Mouse (Mus musculus): ENCODE measurements around the gene 4930469K13Rik. TPM values are rescaled to one million over a fixed set of nuclear protein-coding genes. Genes with fewer than 3 reads are reported as not detected.

4930469K13Rik gene
- total RNA-seq, 2 experiments from 2014 or later, result not detected

DNA sequence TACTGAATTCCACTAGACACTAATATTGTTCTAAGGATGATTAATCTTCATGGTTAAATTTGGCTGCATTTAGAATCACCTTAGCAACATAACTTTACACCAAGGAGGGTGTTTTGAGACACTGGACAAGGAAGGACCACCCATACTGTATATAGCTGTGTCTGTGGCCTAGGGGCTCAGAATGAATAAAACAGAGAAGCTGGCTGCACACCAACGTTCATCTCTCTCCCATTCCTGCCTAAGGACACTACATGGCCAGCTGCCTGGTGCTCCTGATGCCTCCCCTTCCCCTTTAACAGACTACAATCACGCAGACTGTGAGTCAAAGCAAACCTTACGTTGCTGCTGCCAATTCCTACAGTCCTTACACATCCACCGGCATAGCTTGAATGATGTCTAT lies 142.4 kb downstream of the 4930469K13Rik start:
- Histone ChIP-seq H3K27ac (no peak overlapping the region), H3K4me3 (no peak overlapping the region)
- no peak for DNase-seq (ENCODE audit: low spot score in 2 of 2)
- TF ChIP-seq CTCF (conservative IDR thresholded peaks at IDR 0.05), result no peak

DNA sequence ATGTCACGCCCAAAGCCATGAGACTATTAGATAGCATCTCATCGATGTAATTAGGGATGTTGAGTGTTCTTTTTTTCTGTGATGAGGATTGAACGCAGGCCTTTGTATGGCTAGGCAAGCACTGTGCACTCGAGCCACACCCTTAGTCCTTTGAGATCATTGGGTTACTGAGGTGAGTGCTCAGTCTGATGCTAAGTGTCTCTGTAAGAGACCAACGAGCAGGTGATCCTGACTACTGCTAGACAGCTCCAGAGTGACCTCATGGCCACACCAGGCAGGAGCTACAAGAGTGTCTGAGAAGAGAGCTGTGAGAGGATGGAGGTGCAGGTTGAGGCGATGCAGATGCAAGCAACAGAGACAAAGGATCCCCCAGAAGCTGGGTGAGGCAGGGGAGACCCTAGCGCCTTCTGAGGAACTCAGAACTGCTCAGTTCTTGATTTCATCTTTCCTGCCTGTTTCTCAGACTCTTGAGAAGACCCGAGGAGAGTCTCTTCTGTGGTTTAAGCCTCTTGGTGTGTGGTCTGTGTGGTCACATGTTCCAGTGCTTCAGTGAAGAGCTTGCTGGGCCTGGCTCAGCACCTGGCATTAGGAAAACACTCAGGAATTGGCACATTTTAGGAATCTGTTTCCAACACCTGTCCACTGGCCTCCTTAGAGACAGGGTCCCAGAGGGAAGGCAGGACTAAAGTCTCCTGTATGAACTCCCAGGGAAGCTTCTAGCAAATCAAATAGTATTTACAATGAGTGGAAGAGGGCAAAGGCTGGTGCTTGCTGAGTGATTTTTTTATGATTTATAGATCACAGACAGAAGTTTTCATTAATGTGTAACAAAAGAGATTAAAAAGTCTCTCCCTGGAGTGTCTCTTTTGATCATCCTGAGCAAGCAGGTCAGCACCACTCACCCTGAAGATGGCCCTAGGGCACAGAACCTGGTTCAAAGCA lies 146.4 kb downstream of the 4930469K13Rik start:
- no peak for TF ChIP-seq CTCF (conservative IDR thresholded peaks at IDR 0.05)
- Histone ChIP-seq H3K4me3 (no peak overlapping the region), H3K27ac (no peak overlapping the region)
- DNase-seq (ENCODE audit: low spot score in 2 of 2), result no peak

DNA sequence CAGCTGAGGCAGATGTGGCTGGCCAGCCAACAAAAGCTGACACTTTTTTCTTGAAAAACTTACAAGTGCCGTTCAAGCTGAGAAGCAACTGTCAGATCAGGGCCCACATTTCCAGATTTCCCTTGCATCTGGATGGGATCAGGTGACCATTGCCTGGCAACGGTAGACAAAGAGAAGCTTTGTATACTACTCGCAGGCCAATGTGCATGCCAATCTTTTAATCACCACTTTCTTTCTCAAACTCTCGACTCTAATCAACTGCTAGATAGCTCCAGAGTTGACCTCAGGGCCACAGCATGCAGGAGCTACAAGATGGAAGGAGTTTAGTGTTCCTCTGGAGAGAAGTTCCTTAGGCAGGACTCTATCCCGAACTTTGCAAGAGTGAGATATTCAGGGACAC lies 147.2 kb downstream of the 4930469K13Rik start:
- TF ChIP-seq CTCF (conservative IDR thresholded peaks at IDR 0.05), result no peak
- Histone ChIP-seq H3K4me3 (no peak overlapping the region), H3K27ac (no peak overlapping the region)
- no peak for DNase-seq (ENCODE audit: low spot score in 2 of 2)

DNA sequence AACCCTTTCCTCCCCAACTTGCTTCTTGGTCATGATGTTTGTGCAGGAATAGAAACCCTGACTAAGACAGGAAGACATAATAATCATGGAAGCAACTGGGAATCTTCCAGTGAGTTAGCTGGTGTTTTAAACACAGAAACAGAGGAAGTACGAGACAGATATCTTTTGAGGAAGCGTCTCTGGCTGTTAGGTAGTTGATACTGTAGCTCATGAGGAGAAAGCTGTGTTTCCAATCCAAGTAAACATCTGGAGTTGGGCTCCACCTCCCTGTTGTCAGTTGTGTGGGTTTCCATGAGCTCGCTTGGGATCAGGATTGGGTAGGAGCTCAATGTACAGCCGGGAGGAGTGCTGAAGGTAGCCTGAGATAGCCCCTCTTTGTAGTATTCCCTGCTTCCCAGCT lies 151.9 kb downstream of the 4930469K13Rik start:
- no peak overlapping the region for H3K27ac ChIP-seq
- no peak overlapping the region for H3K4me3 ChIP-seq
- TF ChIP-seq CTCF (conservative IDR thresholded peaks at IDR 0.05), result no peak
- no peak for DNase-seq (ENCODE audit: low spot score in 2 of 2)

DNA sequence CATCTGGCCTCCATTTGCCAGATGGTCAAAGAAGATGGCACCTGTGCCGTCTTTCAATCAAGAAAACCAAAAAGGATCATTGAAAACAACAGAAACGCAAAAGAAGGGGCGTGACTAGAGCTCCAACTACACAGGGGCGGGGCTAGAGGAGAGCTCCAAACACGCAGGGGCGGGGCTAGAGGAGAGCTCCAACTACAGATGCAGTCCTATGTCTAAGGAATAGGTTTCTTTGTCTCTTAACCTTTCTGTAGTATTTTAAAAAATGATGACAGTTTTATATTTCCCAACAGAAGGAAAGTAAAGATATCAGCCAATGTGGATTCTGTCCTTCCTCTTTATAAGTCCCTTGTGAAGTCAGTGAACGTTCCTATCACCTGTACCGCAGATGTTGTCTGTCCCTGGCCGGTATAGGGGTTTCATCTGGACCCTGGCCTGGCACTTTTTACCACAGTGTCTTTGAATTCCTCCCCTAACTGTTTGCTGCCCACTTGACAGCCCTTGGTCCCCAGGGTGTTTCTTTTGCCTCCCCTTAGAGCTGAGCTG lies 153.5 kb downstream of the 4930469K13Rik start:
- Histone ChIP-seq H3K27ac (no peak overlapping the region), H3K4me3 (no peak overlapping the region)
- DNase-seq (ENCODE audit: low spot score in 2 of 2), result no peak
- no peak for TF ChIP-seq CTCF (conservative IDR thresholded peaks at IDR 0.05)

DNA sequence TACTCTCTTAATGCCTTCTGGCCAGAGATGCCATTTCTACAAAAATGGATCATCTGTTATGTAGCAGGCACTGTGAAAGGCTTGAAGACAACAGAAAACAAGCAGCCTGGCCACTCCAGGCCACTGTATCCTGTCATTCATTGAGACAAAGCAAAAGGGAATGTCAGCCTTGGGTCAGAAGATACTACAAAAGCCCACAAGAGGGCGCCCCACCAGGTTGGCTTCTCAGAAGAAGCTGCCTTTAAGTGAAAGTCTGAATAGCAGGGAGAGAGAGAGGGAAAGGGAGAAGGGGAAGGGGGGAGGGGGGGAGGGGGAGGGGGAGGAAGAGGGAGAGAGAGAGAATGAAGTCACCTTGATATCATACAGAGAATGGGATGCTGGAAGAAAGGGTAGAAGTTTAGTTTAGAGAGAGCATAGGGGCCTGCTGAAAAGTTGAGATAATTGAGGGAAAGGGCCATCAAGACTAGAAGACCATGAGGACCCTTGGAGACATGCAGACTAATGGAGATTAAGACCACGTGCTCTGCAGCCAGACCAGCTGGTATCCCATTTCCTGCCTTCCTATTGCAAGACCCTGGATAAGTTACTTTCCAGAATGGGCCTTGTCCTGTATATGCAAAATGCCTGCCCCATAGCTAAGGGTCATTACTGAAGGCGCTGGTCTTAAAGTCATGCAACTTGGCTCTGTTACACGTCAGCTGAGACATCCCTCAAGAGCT lies 154.1 kb downstream of the 4930469K13Rik start:
- no peak for DNase-seq (ENCODE audit: low spot score in 2 of 2)
- H3K4me3 ChIP-seq, result no peak overlapping the region

DNA sequence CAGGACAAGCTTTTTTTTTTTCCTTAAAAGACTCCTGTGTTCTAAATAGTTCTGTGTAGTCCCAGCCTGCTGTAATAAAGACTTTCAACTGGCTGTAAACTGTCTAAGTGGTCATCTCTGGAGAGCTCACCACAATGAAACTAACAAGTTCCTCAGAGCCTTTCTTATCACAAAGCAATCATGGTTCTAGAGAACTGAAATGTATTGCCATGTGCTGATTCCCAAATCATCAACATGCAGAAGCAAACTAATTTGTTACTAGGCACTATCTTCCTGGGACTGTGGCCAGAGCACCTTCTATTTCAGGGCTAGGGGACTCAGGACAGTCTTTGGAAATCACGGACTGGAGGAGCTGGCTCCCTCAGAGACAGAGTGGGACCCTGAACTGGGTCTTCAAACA lies 154.8 kb downstream of the 4930469K13Rik start:
- DNase-seq (ENCODE audit: low spot score in 2 of 2), result no peak
- Histone ChIP-seq H3K4me3 (no peak overlapping the region), H3K27ac (no peak overlapping the region)
- TF ChIP-seq CTCF (conservative IDR thresholded peaks at IDR 0.05), result no peak

More for the DNA sequence above, 154.1 kb downstream of the 4930469K13Rik start:
- no peak overlapping the region for H3K27ac ChIP-seq
- peak; percentile 60 for TF ChIP-seq CTCF (conservative IDR thresholded peaks at IDR 0.05)

DNA sequence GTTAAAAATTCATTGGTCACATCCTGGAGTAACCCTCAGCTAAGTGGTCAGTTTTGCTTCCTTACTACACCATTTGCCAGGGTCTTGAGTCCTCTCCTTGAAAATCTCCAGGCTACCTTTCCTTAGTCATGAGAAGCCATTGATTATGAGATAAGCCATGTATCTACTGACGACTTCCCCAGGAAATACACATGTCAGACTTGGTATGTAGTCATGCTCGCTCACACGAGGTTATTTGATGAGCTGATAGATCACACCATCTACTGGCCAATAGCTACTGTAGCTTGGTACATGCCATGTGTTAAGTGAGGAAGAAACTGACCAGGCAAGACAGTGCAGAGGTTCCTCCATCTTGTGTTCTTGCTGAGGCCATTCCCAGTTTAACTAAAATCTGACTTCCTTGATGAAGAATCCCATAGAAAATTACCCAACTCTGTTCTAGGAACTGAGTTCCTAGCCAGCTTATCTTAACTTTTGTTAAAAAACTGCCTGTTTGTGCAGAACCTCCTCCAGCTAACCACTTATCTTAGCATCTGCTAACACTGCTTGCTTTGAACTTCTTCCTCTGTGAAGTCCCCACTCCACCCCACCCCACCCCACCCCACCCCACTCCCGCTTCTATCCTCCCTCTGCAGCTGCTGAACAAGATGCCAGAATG lies 158.8 kb downstream of the 4930469K13Rik start:
- TF ChIP-seq CTCF (conservative IDR thresholded peaks at IDR 0.05), result no peak
- no peak overlapping the region for H3K4me3 ChIP-seq
- no peak for DNase-seq (ENCODE audit: low spot score in 2 of 2)
- no peak overlapping the region for H3K27ac ChIP-seq

DNA sequence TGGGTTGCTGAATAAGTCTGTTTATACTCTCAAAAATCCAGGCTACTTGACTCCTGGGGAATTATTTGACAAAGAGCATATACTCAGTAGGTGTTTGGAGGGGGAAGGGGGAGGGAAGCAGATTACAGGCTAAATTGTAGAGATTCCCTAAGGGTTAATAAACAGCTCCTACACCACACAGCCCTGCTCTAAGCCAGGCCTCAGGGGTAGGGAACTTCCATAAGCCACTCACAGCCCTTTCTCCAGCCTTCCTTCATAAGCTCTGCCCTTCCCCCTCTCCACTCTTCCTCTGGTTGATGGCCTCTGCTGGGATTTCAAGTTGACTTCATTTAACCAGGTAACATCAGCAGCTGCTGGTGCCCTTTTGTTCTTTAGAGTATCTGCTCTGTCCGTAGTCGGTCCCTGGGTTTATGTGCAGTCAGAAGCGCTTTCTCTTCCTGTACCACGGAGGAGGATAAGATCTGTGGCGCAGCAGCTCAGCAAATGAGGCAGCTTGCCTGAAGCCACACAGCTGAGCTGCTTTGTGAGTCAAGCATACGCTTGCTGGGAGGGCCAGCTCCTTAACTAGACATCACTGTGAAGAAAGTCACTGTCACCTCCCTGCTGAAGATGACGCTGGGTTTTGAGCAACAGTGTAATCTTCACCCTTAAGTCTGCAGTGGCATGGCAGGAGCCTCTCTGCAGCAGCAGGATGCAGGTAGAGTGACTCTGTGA lies 159.6 kb downstream of the 4930469K13Rik start:
- Histone ChIP-seq H3K4me3 (no peak overlapping the region), H3K27ac (no peak overlapping the region)
- DNase-seq (ENCODE audit: low spot score in 2 of 2), result no peak
- TF ChIP-seq CTCF (conservative IDR thresholded peaks at IDR 0.05), result no peak

DNA sequence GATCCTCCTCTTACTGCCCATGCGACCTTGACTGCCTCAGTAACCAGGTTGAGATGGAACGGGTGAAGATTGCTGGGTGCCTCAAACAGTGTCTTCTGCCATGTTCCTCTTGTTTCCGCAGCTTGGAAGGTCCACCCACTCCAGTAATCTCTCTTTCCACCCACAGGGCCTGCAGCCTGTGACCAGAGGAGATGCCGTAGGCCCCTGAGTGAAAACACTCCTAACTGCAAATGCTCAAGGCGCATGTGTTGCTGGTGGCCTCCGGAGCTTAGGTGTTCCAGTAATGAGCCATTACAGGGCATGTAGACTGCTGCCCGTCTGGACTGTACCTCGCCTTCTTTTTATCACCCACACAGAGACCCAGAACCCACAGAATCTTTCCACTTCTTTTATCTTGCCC lies 160.7 kb downstream of the 4930469K13Rik start:
- no peak for TF ChIP-seq CTCF (conservative IDR thresholded peaks at IDR 0.05)
- no peak for DNase-seq (ENCODE audit: low spot score in 2 of 2)
- no peak overlapping the region for H3K4me3 ChIP-seq
- no peak overlapping the region for H3K27ac ChIP-seq

DNA sequence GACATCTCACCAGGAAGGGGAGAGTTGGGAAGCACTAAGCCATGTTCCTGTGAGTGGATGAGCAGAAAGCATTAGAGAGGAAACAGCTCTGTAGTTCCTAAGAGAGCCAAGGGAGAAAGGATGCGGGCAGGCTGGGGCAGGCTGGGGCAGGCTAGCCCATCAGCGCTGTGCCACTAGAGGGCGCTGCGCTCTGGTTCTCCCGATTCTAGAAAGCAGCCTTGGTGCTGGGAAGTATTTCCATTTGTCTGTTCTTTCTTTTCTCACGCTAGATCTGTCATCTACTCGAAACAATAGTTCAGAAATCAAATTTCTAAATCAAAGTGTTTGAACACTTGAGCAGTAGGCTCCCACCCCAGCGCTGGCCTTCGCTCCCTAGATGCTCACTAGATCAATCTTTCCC lies 164.1 kb downstream of the 4930469K13Rik start:
- TF ChIP-seq CTCF (conservative IDR thresholded peaks at IDR 0.05), result peak; percentile 65
- no peak for DNase-seq (ENCODE audit: low spot score in 2 of 2)

DNA sequence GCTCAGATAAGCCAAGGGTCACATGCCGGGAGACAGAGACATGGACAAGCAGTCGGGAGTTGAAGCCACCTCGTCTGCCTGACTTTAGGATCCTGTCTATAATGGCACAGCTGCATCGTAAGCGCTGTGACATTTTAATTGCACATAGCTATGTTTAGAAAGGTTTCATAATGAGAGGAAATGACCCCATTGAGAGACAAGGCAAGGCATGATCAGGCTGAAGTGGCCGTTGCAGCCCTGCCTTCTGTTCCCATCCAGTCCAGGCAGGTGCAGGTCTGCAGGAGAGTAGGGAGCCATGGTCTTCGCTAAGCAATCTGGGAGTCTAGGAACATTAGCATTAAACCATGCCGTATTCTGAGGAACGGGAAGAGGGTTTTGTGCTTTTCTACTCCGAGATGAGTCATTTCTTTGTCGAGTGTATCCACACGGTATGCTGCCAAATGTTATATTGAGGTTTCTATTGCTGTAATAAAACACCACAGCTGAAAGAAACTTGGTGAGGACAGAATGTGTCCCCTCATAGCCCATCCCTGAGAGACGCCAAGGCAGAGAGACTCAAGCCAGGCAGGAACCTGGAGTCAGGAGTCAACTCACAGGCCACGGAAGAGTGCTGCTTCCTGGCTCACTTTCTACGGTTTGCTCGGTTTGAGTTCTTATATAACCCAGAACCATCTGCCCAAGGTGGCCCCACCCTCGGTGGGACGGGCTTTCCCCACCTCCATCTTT lies 165.8 kb downstream of the 4930469K13Rik start:
- Histone ChIP-seq H3K27ac (no peak overlapping the region), H3K4me3 (no peak overlapping the region)
- no peak for DNase-seq (ENCODE audit: low spot score in 2 of 2)
- no peak for TF ChIP-seq CTCF (conservative IDR thresholded peaks at IDR 0.05)

More for the DNA sequence above, 164.1 kb downstream of the 4930469K13Rik start:
- Histone ChIP-seq H3K4me3 (no peak overlapping the region), H3K27ac (no peak overlapping the region)

All from layer of hippocampus, adult 2 months (tissue).